Mouse (Mus musculus): ENCODE measurements around the gene Pmis2.

Gene Pmis2

DNA sequence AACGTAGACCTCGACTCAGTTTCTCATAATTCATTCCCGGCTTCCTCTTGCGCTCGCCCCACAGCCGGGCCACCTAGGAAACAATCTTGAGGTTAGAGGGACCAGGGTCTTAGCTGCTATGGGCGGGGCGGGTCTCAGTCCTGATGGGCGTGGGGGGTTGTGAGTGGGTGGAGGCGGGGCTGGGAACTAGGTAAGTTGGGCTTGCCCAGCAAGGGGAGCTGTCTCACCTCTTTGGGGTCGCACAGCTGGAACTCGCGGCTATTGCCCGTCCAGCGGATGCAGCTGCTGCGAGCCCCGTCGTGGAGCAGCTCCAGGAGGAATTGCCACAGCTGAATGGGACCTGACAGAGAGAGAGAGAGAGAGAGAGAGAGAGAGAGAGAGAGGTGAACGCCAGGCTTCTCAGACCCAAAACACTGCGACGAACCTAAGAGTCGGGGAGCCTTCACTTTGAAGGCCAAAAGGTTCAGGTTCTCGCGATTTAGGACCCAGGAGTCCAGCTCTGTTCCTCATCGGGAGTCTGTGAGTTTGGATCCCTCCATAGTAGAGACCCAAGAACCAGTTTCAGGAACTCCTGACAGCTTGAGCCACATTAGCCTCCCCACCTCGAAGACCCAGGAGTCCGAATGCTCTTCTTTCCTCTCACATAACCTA lies 37.5 kb downstream of the Pmis2 start:
- DNase-seq, result no peak

DNA sequence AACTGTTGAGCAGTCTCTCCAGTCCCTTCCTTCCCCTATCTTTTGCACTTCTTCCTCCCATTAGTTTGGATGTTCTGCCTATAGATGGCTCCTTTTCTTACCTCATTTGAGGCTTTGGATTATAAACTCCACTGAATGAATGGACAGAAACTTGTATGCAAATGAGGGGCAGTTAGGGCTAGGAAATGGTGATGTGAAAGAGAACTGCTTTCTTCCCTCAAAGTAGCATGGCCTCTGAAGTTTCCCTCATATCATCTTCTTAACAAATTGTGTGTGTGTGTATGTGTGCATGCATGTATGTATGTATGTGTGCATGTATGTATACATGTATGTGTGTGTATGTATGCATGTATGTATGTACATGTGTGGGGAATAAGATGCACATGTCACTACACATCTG lies 42.4 kb downstream of the Pmis2 start:
- no peak for DNase-seq

DNA sequence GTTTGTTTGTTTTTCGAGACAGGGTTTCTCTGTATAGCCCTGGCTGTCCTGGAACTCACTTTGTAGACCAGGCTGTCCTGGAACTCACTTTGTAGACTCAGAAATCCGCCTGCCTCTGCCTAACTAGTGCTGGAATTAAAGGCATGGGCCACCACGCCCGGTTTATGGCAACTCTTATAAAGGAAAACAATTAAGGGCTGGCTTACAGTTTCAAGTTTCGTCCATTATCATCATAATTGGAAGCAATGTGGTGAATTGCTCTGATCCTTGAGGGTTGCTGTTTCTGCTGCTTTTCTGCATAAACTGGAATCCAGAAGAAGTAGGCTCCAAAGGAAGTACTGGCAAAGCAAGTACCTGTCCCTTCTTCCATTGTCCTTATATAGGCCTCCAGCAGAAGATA lies 44.8 kb downstream of the Pmis2 start:
- no peak for DNase-seq

DNA sequence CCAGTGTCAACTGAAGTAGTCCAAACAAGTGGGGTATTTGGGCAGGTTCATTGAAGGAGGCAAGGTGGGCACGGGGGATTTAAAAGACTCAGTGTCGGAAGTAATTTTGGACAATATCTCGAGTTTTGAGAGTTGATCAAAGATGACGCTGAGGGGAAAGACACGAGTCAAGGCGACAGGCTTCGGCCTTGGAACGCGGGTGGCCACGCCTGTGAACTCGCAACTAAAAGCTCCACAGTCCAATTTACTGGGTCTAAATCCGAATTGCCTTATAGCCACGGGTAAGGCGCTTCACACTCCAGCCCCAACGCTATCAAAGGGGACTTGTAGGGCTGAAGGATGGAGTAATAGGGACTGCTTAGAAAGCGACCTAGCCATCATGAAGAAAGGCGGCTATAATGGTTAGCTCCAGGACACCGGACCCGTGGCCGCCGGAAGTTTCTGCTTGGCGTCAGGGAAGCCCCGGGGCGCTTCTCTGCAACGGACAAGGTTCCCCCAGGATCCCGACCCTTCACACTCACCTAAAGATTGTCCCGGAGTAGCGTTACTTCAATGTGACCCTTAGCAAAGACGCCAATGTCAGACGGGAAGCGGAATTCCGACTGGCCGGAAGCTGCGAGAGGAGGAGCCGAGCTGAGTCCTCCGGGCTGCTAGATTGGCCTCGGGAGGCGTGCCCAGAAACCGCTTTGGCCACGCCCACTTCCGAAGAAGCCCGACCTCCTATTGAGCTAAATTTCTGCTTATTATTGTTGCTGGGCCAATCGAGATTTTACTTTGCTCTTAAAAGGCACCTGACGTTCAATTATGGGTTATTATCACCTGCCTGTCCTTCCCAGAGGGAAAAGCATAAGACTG lies 45.6 kb downstream of the Pmis2 start, which contains the start of gene Cox6b1:
TSS of gene Cox6b1 (minus strand) at position 622 of the 855 bp plus-strand sequence.
- peak; percentile 87 for DNase-seq
